Comparison of ENCODE assay signal across 13 mouse cellular contexts in the genomic region with DNA sequence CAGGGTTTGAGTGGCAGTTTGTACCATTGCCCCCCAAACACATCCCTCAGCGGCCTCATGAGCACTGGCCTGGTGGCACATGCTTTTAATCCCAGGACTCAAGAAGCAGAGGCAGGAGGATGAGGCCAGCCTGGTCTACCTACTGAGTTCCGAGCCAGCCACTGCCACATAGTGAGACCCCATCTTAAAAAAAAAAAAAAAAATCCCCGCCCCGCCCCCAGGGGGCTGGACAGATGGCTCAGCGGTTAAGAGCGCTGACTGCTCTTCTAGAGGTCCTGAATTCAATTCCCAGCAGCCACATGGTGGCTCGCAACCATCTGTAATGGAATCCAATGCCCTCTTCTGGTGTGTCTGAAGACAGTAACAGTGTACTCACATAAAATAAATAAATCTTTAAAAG.
"Had no signal": no experiment of that assay in that cellular context is flagged by ENCODE, and none has a peak within 500 bp of the region (broad histone marks: within the 10 kb centered on the region; RNA-seq: fewer than 3 reads in every experiment).

No protein-coding gene starts in this region.

- H3K9me3 ChIP-seq: neural tube, embryonic 12.5 days; neural tube, embryonic 13.5 days; neural tube, embryonic 15.5 days; stomach, embryonic 15.5 days had no signal

- H3K36me3 ChIP-seq: neural tube, embryonic 12.5 days; neural tube, embryonic 13.5 days; neural tube, embryonic 15.5 days; stomach, embryonic 15.5 days had no signal

- H3K4me3 ChIP-seq: neural tube, embryonic 12.5 days; neural tube, embryonic 13.5 days; neural tube, embryonic 15.5 days; stomach, embryonic 15.5 days had no signal

- H3K27ac ChIP-seq: neural tube, embryonic 12.5 days; neural tube, embryonic 13.5 days; neural tube, embryonic 15.5 days; stomach, embryonic 15.5 days; stomach, postnatal 0 days had no signal

- DNase-seq: retina, postnatal 1 day; spleen, adult 18-20 months; thymus, adult 18-20 months; thymus, adult 2 months; thymus, postnatal 14 days; thymus, postnatal 25 days; thymus, postnatal 36 days; thymus, postnatal 4 days had no signal

- H3K4me1 ChIP-seq: neural tube, embryonic 12.5 days; neural tube, embryonic 13.5 days; neural tube, embryonic 15.5 days; stomach, embryonic 15.5 days had no signal

- H3K9ac ChIP-seq: neural tube, embryonic 12.5 days; neural tube, embryonic 13.5 days; neural tube, embryonic 15.5 days; stomach, embryonic 15.5 days had no signal
